Mouse (Mus musculus) liver, embryonic 12.5 days (tissue): ENCODE measurements around the gene Dgkz. TPM values are rescaled to one million over a fixed set of nuclear protein-coding genes. Genes with fewer than 3 reads are reported as not detected.

Experiments
- ATAC-seq: fragments of 200-750 bp; cut with Nextera tagmentation; 2 replicates; pipeline ENCODE4 v1.8.0; 2017; ENCODE audit warnings: moderate number of reproducible peaks, mild to moderate bottlenecking, moderate library complexity
- H3K27ac ChIP-seq: fragments of 300-500 bp; sonication (generic); 2 replicates; pipeline ENCODE4 v1.5.1; 2016; ENCODE audit warnings: mild to moderate bottlenecking
- H3K27me3 ChIP-seq: fragments of 300-500 bp; sonication (generic); replicated peaks from 2 replicates; pipeline ENCODE4 v1.6.1; 2016; ENCODE audit warnings: mild to moderate bottlenecking, moderate library complexity
- H3K36me3 ChIP-seq: fragments of 300-500 bp; sonication (generic); 2 replicates; pipeline ENCODE4 v1.6.1; 2016; ENCODE audit warnings: mild to moderate bottlenecking, moderate library complexity
- H3K4me1 ChIP-seq: fragments of 300-500 bp; sonication (generic); 2 replicates; pipeline ENCODE4 v1.6.1; 2016
- H3K4me2 ChIP-seq: fragments of 300-500 bp; sonication (generic); 2 replicates; pipeline ENCODE4 v1.6.1; 2016; ENCODE audit warnings: mild to moderate bottlenecking, moderate library complexity
- H3K4me3 ChIP-seq: fragments of 300-500 bp; sonication (generic); 2 replicates; pipeline ENCODE4 v1.5.1; 2016; ENCODE audit warnings: mild to moderate bottlenecking, moderate library complexity
- H3K9ac ChIP-seq: fragments of 300-500 bp; sonication (generic); 2 replicates; pipeline ENCODE4 v1.6.1; 2016; ENCODE audit warnings: mild to moderate bottlenecking, moderate library complexity
- H3K9me3 ChIP-seq: fragments of 300-500 bp; sonication (generic); replicated peaks from 2 replicates; pipeline ENCODE4 v1.6.1; 2016; ENCODE audit warnings: mild to moderate bottlenecking, moderate library complexity
- WGBS: fragments of 180-500 bp; shearing (Covaris S2); methylation state at CpG from one replicate; pipeline ENCODE4 v1.1.7; 2016; ENCODE audit not compliant: insufficient replicate concordance; 5-methylcytosine and 5-hydroxymethylcytosine counted together
- polyA plus RNA-seq: library from polyadenylated mRNA; unstranded; fragments of >200 nt; fragmentation: Nextera tagmentation; extraction: Ambion mirVana; gene quantifications from 2 replicates; pipeline ENCODE4 v1.2.1, GENCODE M21; 2016

Gene Dgkz
- polyA plus RNA-seq, 1 experiment from 2014 or later: 48.8 TPM

- Histone ChIP-seq H3K9me3 (no peaks in the 10 kb centered on the region), H3K27me3 (peaks cover 35% of the 10 kb centered on the region), H3K27ac (peak overlapping the region; percentile 64), H3K4me2 (peak overlapping the region; percentile 73), H3K4me1 (peaks cover 72% of the 10 kb centered on the region), H3K36me3 (peaks cover 40% of the 10 kb centered on the region), H3K4me3 (peak overlapping the region; percentile 50), H3K9ac (peak overlapping the region; percentile 55)
- WGBS: 9% methylated on average over 47 of the region's 50 CpGs
- peak; percentile 25 for ATAC-seq
Observed at GRCm38 (mm10) chr2:91931328-91932159, 44.1 kb downstream of the Dgkz start.

GRCm38 (mm10) chr2:91930761-91931291, 44.8 kb downstream of the Dgkz start:
- H3K4me2 ChIP-seq: peak overlapping the region; percentile 73
- H3K27ac ChIP-seq: peak overlapping the region; percentile 64; the same call in 1 of the 2 replicates
- H3K4me3 ChIP-seq: peak overlapping the region; percentile 50
- peaks cover 72% of the 10 kb centered on the region for H3K4me1 ChIP-seq
- no peak for ATAC-seq
- H3K36me3 ChIP-seq: peaks cover 32% of the 10 kb centered on the region
- WGBS: 27% methylated on average over 23 of the region's 23 CpGs
- peaks cover 42% of the 10 kb centered on the region for H3K27me3 ChIP-seq
- H3K9ac ChIP-seq: peak overlapping the region; percentile 55
- no peaks in the 10 kb centered on the region for H3K9me3 ChIP-seq

DNA sequence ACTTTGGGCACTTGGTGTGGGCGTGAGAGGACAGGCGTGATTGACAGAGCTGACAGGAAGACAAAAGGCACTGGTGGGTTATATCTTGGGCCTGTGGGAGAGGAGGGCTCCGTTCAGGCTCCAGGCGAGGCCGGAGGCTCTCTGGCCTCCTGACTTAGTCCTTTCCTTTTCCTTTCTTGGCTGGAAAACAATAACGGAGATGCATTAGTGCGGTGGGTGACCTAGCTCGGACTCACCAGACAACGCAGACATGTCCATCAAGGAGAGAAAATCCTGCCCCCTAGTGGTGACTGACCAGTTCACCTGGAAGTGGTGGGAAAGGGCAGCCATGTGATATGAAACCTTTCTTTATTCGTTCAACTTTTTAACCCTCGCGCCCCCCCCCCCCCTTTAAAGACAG, 45.7 kb downstream of the Dgkz start:
- Histone ChIP-seq H3K27ac (no peak overlapping the region), H3K9ac (no peak overlapping the region)

DNA sequence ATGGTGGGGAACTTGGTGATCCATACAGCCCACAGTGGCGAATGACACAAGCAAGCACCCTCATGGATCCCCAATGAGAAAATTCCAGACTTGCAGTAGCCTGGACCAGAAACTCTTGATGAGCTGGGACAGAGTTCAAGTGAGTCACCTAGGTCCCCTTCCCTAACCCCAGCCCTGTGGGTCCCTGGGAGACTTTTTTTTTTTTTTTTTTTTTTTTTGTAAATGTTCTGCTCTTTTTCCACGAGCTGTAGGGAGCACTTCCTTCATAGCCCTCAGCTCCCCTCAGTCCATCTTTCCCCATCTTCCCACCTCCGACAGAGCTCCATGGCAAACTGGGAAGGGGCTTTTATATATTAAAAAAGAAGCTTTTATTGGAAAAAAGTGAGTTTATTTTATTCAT, 46.2 kb downstream of the Dgkz start:
- H3K9me3 ChIP-seq: no peaks in the 10 kb centered on the region
- H3K4me2 ChIP-seq: peak overlapping the region; percentile 73; the same call in 1 of the 2 replicates
- H3K27ac ChIP-seq: no peak overlapping the region
- H3K27me3 ChIP-seq: peaks cover 56% of the 10 kb centered on the region
- no peak for ATAC-seq
- peaks cover 70% of the 10 kb centered on the region for H3K4me1 ChIP-seq
- H3K4me3 ChIP-seq: no peak overlapping the region
- 62% methylated on average over 3 of the region's 3 CpGs for WGBS
- peaks cover 19% of the 10 kb centered on the region for H3K36me3 ChIP-seq
- no peak overlapping the region for H3K9ac ChIP-seq

More for the DNA sequence above, 45.7 kb downstream of the Dgkz start:
- peak overlapping the region; percentile 50 for H3K4me3 ChIP-seq
- H3K9me3 ChIP-seq: no peaks in the 10 kb centered on the region
- WGBS: 24% methylated on average over 12 of the region's 12 CpGs
- no peak for ATAC-seq
- H3K36me3 ChIP-seq: peaks cover 23% of the 10 kb centered on the region
- peaks cover 75% of the 10 kb centered on the region for H3K4me1 ChIP-seq
- H3K4me2 ChIP-seq: peak overlapping the region; percentile 73
- peaks cover 51% of the 10 kb centered on the region for H3K27me3 ChIP-seq

DNA sequence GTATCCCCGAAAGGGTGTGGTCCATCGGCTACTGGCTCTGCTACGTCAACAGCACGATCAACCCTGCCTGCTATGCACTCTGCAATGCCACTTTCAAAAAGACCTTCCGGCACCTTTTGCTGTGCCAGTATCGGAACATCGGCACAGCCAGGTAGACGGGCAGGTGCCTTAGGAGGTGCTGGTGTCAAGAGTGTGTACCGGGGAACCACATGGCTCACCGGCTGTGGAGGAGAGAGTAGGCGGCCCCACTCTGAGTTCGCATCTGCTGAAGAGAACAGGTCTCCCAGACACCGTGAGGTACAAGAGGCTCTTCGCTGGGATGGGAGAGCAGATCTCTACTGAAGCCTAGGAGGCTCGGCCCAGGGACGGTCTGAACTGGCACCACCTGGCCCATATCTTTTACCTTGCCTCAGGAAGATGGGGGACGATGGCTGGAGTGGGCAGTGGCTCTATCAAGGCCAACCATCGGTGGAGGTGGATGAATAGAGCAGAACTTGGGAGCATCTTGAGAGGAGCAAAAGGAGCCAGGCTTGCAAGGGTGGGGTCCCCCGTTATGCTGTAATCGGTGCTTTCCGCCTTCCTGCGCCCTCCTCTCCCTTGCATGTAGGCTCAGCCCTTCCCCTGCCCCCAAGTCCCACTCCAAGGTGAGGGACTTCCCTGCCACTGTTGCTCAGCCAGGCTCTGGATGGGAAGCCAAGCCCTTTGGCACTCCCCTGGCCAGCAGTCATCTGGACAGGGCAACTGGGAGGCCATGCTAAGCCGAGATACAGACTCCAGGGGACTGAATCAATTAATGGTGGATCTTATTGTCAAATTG, 46.9 kb downstream of the Dgkz start:
- Histone ChIP-seq H3K4me3 (no peak overlapping the region), H3K4me2 (no peak overlapping the region)
- WGBS: 66% methylated on average over 23 of the region's 23 CpGs

DNA sequence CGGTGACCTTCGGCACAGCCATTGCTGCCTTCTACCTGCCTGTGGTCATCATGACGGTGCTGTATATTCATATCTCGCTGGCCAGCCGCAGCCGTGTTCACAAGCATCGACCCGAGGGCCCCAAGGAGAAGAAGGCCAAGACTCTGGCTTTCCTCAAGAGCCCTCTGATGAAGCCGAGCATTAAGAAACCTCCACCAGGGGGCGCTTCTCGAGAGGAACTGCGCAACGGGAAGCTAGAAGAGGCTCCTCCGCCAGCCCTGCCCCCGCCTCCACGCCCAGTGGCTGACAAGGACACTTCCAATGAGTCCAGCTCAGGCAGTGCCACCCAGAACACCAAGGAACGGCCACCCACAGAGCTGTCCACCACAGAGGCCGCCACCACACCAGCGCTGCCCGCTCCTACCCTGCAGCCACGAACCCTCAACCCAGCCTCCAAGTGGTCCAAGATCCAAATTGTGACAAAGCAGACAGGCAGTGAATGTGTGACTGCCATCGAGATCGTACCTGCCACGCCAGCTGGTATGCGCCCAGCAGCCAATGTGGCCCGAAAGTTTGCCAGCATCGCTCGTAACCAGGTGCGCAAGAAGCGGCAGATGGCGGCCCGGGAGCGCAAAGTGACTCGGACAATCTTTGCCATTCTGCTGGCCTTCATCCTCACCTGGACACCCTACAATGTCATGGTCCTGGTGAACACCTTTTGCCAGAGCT, 47.7 kb downstream of the Dgkz start:
- WGBS: 36% methylated on average over 34 of the region's 34 CpGs
- ATAC-seq: no peak
- Histone ChIP-seq H3K4me3 (no peak overlapping the region), H3K9me3 (no peaks in the 10 kb centered on the region), H3K27me3 (peaks cover 71% of the 10 kb centered on the region), H3K9ac (no peak overlapping the region), H3K4me2 (peak overlapping the region; percentile 54), H3K27ac (no peak overlapping the region), H3K4me1 (peaks cover 66% of the 10 kb centered on the region), H3K36me3 (peaks cover 4% of the 10 kb centered on the region)

More for the DNA sequence above, 46.9 kb downstream of the Dgkz start:
- Histone ChIP-seq H3K9ac (no peak overlapping the region), H3K27ac (no peak overlapping the region), H3K4me1 (peaks cover 66% of the 10 kb centered on the region), H3K36me3 (peaks cover 11% of the 10 kb centered on the region), H3K9me3 (no peaks in the 10 kb centered on the region), H3K27me3 (peaks cover 63% of the 10 kb centered on the region)
- no peak for ATAC-seq

- Histone ChIP-seq H3K4me1 (peaks cover 66% of the 10 kb centered on the region), H3K9me3 (no peaks in the 10 kb centered on the region), H3K36me3 (no peaks in the 10 kb centered on the region), H3K4me2 (peak within 1 kb of the TSS; percentile 54), H3K27me3 (peaks cover 81% of the 10 kb centered on the region), H3K4me3 (no peak within 1 kb of the TSS), H3K9ac (no peak within 1 kb of the TSS), H3K27ac (no peak within 1 kb of the TSS)
- ATAC-seq: no peak
- 77% methylated on average over 3 of the region's 3 CpGs for WGBS
Observed at GRCm38 (mm10) chr2:91926949-91927348, 48.7 kb downstream of the Dgkz start, which contains the start of gene Chrm4. Gene Chrm4, plus strand, starts transcription at chr2:91927249.

GRCm38 (mm10) chr2:91925442-91925841, 50.2 kb downstream of the Dgkz start:
- ATAC-seq: no peak
- no peak overlapping the region for H3K9ac ChIP-seq
- no peak overlapping the region for H3K4me2 ChIP-seq
- H3K27ac ChIP-seq: no peak overlapping the region
- H3K9me3 ChIP-seq: no peaks in the 10 kb centered on the region
- H3K27me3 ChIP-seq: peaks cover 81% of the 10 kb centered on the region
- H3K4me1 ChIP-seq: peaks cover 62% of the 10 kb centered on the region
- no peak overlapping the region for H3K4me3 ChIP-seq
- H3K36me3 ChIP-seq: no peaks in the 10 kb centered on the region
- WGBS: 82% methylated on average over 15 of the region's 15 CpGs

- H3K9ac ChIP-seq: no peak overlapping the region
- 57% methylated on average over 1 of the region's 1 CpGs for WGBS
- H3K27me3 ChIP-seq: peaks cover 81% of the 10 kb centered on the region
- no peak overlapping the region for H3K4me3 ChIP-seq
- ATAC-seq: no peak
- H3K36me3 ChIP-seq: no peaks in the 10 kb centered on the region
- peaks cover 55% of the 10 kb centered on the region for H3K4me1 ChIP-seq
- H3K9me3 ChIP-seq: no peaks in the 10 kb centered on the region
- no peak overlapping the region for H3K4me2 ChIP-seq
- no peak overlapping the region for H3K27ac ChIP-seq
Observed at GRCm38 (mm10) chr2:91924726-91925125, 50.9 kb downstream of the Dgkz start.

DNA sequence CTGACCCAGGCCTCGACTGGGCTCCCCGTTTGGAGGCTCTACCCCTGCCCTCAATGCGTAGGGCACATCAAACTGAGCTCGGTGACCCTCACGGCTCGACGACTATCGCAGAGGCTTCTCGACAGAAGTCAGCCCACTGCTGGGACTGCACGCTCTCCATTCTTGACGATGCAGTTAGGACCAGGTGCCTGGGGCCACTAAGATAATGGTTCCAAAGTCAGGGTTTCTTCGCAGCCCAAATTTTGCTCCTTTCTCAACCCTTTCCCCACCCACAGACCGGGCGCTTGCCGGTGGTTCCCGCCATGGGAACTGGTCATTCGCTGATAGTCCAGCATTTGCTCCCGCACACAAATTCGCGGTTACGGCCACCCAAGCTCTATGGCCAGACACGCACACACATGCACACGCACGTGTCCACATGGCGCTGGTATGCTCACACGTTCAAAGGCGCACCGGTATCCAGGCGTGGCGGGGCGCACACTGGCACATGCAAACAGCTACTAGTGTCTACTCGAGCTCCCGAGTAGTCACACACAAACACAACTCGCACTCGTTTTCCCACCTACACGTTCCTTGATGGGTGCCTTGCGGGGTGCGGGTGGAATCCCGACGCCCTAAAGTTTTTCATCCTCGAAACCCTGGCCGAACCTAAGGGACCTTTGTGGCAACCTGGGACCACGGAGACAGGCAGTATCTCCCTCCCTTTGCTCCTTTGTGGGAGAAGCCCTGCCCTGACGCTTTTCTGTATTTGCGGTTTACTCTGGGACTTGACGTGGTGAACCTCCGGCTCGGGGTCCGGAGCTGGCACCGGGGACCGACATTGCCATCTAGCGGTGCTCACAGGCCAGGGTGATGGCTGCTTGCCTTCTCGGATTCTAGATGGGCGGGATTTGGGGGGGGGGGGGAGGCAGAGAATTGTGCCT, 52.0 kb downstream of the Dgkz start:
- H3K27me3 ChIP-seq: peaks cover 78% of the 10 kb centered on the region

More for the DNA sequence above, 52.0 kb downstream of the Dgkz start:
- peaks cover 53% of the 10 kb centered on the region for H3K4me1 ChIP-seq
- ATAC-seq: no peak
- H3K36me3 ChIP-seq: peaks cover 4% of the 10 kb centered on the region; the same call in 1 of the 2 replicates
- peak overlapping the region; percentile 60 for H3K4me3 ChIP-seq
- 0 out of 2 replicates have a peak overlapping the region, but pooled peaks have one; percentile 22 for H3K9ac ChIP-seq
- no peak overlapping the region for H3K27ac ChIP-seq
- H3K9me3 ChIP-seq: no peaks in the 10 kb centered on the region
- H3K4me2 ChIP-seq: peak overlapping the region; percentile 91
- 5% methylated on average over 54 of the region's 54 CpGs for WGBS
